9 mouse cellular contexts compared by ENCODE assay signal in genomic region chr16:37990553-37991344, GRCm38 (mm10).
DNase-seq lines count a peak whose midpoint lies in the region; ATAC-seq and TF ChIP-seq lines count a peak whose summit lies in the region.
"Had no signal": no experiment of that assay in that cellular context is flagged by ENCODE, and none has a peak within 500 bp of the region (broad histone marks: within the 10 kb centered on the region; RNA-seq: fewer than 3 reads in every experiment).

No protein-coding gene starts in this region.

- no peaks in the 10 kb centered on the region for H3K27me3 ChIP-seq in liver, embryonic 14.5 days (ENCODE audit: control insufficient read depth, insufficient read depth, low read length)
- H3K27me3 ChIP-seq in liver, embryonic 12.5 days (replicated peaks): no peaks in the 10 kb centered on the region
- H3K27me3 ChIP-seq in forebrain, embryonic 15.5 days: no peaks in the 10 kb centered on the region
- no peaks in the 10 kb centered on the region for H3K27me3 ChIP-seq in liver, postnatal 0 days (ENCODE audit: insufficient read depth, low read length)
- H3K27me3 ChIP-seq: heart, embryonic 15.5 days had no signal

- H3K4me1 ChIP-seq in liver, embryonic 14.5 days (replicated peaks; ENCODE audit: control insufficient read depth in 2 of 2, insufficient read depth in 2 of 2, low read length in 1 of 2): peaks cover 0 to 3% of the 10 kb centered on the region in 2 experiments; a peak in 1 of 4 replicates
- 0 out of 2 replicates have a peak, but pooled peaks cover 13% of the 10 kb centered on the region for H3K4me1 ChIP-seq in liver, embryonic 12.5 days
- H3K4me1 ChIP-seq in forebrain, embryonic 15.5 days: peaks cover 29% of the 10 kb centered on the region
- peaks cover 6% of the 10 kb centered on the region; the same call in 1 of the 2 replicates for H3K4me1 ChIP-seq in liver, postnatal 0 days (ENCODE audit: insufficient read depth)
- H3K4me1 ChIP-seq in olfactory bulb, adult 2 months (ENCODE audit: control insufficient read depth, insufficient read depth, low read length): peaks cover 20% of the 10 kb centered on the region

- 54% methylated on average over 10 of the region's 10 CpGs for WGBS in liver, embryonic 14.5 days (ENCODE audit: insufficient replicate concordance)
- 58% methylated on average over 10 of the region's 10 CpGs for WGBS in liver, embryonic 12.5 days (ENCODE audit: insufficient replicate concordance)
- WGBS in forebrain, embryonic 15.5 days: 7% methylated on average over 10 of the region's 10 CpGs
- 60% methylated on average over 10 of the region's 10 CpGs for WGBS in liver, postnatal 0 days (ENCODE audit: insufficient replicate concordance)
- 25% methylated on average over 10 of the region's 10 CpGs for WGBS in olfactory bulb, adult 2 months

- no peak for DNase-seq in liver, embryonic 14.5 days (ENCODE audit: low read depth in 3 of 3, low spot score in 3 of 3)
- DNase-seq in liver, postnatal 0 days: peak; percentile 33
- no peak for DNase-seq in layer of hippocampus, adult 11-12 months (ENCODE audit: low spot score)
- no peak for DNase-seq in left cerebral cortex, adult 18-20 months (ENCODE audit: low spot score in 2 of 2)
- no peak for DNase-seq in heart, postnatal 10 days

- no peak overlapping the region for H3K9ac ChIP-seq in liver, embryonic 14.5 days (replicated peaks)
- no peak overlapping the region for H3K9ac ChIP-seq in liver, embryonic 12.5 days
- peak overlapping the region; percentile 22 for H3K9ac ChIP-seq in forebrain, embryonic 15.5 days (replicated peaks)
- no peak overlapping the region for H3K9ac ChIP-seq in liver, postnatal 0 days (replicated peaks)
- H3K9ac ChIP-seq: heart, embryonic 15.5 days had no signal

- H3K36me3 ChIP-seq in liver, embryonic 14.5 days (replicated peaks; ENCODE audit: control insufficient read depth, insufficient read depth, low read depth): no peaks in the 10 kb centered on the region
- no peaks in the 10 kb centered on the region for H3K36me3 ChIP-seq in liver, embryonic 12.5 days
- H3K36me3 ChIP-seq in forebrain, embryonic 15.5 days: no peaks in the 10 kb centered on the region
- H3K36me3 ChIP-seq in liver, postnatal 0 days (replicated peaks; ENCODE audit: insufficient read depth, low read length): no peaks in the 10 kb centered on the region
- H3K36me3 ChIP-seq: heart, embryonic 15.5 days had no signal

- no peak for TF ChIP-seq EP300 in liver, embryonic 14.5 days (IDR thresholded peaks at IDR 0.05; ENCODE audit: low read depth)
- no peak for TF ChIP-seq EP300 in liver, postnatal 0 days (IDR thresholded peaks at IDR 0.05; ENCODE audit: low read depth)

- TF ChIP-seq POLR2A in olfactory bulb, adult 2 months (IDR thresholded peaks at IDR 0.05; ENCODE audit: insufficient read depth, low read depth, low read length): no peak

- no peak overlapping the region for H3K4me2 ChIP-seq in liver, embryonic 14.5 days (ENCODE audit: low read depth)
- no peak overlapping the region for H3K4me2 ChIP-seq in liver, embryonic 12.5 days
- H3K4me2 ChIP-seq in forebrain, embryonic 15.5 days (replicated peaks): no peak overlapping the region
- no peak overlapping the region for H3K4me2 ChIP-seq in liver, postnatal 0 days (ENCODE audit: low read depth, low read length)
- H3K4me2 ChIP-seq: heart, embryonic 15.5 days had no signal

- no peak overlapping the region for H3K27ac ChIP-seq in liver, embryonic 14.5 days
- no peak overlapping the region for H3K27ac ChIP-seq in liver, embryonic 12.5 days
- peak overlapping the region; percentile 94 for H3K27ac ChIP-seq in forebrain, embryonic 15.5 days (replicated peaks)
- no peak overlapping the region for H3K27ac ChIP-seq in liver, postnatal 0 days (ENCODE audit: low read depth)
- H3K27ac ChIP-seq in olfactory bulb, adult 2 months (ENCODE audit: insufficient read depth, low read depth, low read length): no peak overlapping the region
- H3K27ac ChIP-seq: heart, embryonic 15.5 days had no signal

- H3K4me3 ChIP-seq in liver, embryonic 14.5 days (ENCODE audit: insufficient read depth in 1 of 2, low read depth in 2 of 2, low read length in 2 of 2): no peak overlapping the region
- H3K4me3 ChIP-seq in liver, embryonic 12.5 days: no peak overlapping the region
- no peak overlapping the region for H3K4me3 ChIP-seq in forebrain, embryonic 15.5 days
- no peak overlapping the region for H3K4me3 ChIP-seq in liver, postnatal 0 days (ENCODE audit: low read depth, low read length)
- H3K4me3 ChIP-seq in olfactory bulb, adult 2 months (ENCODE audit: insufficient read depth, low read depth, low read length): no peak overlapping the region
- H3K4me3 ChIP-seq: heart, embryonic 15.5 days had no signal

- ATAC-seq in liver, embryonic 14.5 days (ENCODE audit: insufficient read depth): no peak
- no peak for ATAC-seq in liver, embryonic 12.5 days
- ATAC-seq in forebrain, embryonic 15.5 days (replicated peaks): peak; percentile 88
- ATAC-seq in liver, postnatal 0 days: peak; percentile 72

- no peaks in the 10 kb centered on the region for H3K9me3 ChIP-seq in liver, embryonic 14.5 days (ENCODE audit: control insufficient read depth, low read length)
- no peaks in the 10 kb centered on the region for H3K9me3 ChIP-seq in liver, embryonic 12.5 days (replicated peaks)
- H3K9me3 ChIP-seq in forebrain, embryonic 15.5 days: no peaks in the 10 kb centered on the region
- no peaks in the 10 kb centered on the region for H3K9me3 ChIP-seq in liver, postnatal 0 days (ENCODE audit: low read length)
- H3K9me3 ChIP-seq: heart, embryonic 15.5 days had no signal

- intact Hi-C loops in heart, postnatal 10 days (cut with DNase I): loop anchor here (5.0 to 10.0 kb wide), 2 partner anchors 147 to 494 kb away; no protein-coding TSS in a partner anchor

- TF ChIP-seq CTCF in liver, embryonic 14.5 days (IDR thresholded peaks at IDR 0.05; ENCODE audit: low read depth): 0 out of 2 replicates have a peak, but pooled peaks have one; percentile 25
- TF ChIP-seq CTCF in liver, postnatal 0 days (IDR thresholded peaks at IDR 0.05; ENCODE audit: low read depth): peak; percentile 44
- TF ChIP-seq CTCF in olfactory bulb, adult 2 months (IDR thresholded peaks at IDR 0.05; ENCODE audit: insufficient read depth, low read depth, low read length): 0 out of 2 replicates have a peak, but pooled peaks have one; percentile 19

Comparison
In these comparisons a context has a peak if more than half of its experiments do, and no peak if none do; other contexts are left out.
1. ATAC-seq: peak in forebrain, embryonic 15.5 days (single experiment) and liver, postnatal 0 days (single experiment); none in liver, embryonic 14.5 days (single experiment) and liver, embryonic 12.5 days (single experiment).
2. Peak in every context shown above with its lines, with median percentiles within 50 percentile points of each other: CTCF ChIP-seq.